Comparison of ENCODE assay signal across 29 mouse cellular contexts in the genomic region with DNA sequence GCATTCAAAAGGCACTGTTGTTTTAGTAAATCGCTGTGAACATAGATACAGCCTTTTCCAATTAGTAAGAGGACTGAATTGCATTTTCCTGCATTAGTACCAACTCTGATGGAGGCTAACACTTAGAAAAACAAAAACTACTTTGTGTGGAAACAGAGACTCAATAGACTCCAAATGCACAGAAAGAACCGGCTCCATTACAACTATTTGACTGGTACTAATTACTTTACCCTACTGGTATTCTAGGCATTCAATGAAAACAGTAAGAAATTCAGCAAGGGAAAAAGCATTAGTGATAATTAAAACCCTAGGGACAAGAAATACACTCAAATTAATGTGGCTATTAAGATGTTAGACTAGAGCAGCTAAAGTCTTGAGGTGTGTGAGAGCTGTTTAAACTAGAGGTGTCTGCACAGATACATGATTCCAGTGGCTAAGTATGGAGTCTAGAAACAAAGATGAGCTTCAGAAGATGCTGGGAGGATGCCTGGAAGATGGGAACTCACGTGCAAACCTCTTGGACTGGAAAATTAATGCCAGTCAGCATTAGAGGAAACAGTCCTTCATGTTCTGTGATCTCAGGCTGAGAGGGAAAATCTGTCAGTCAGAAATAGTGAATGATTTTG. TPM values are rescaled to one million over a fixed set of nuclear protein-coding genes. Genes with fewer than 3 reads are reported as not detected.
DNase-seq lines count a peak whose midpoint lies in the region; ATAC-seq and TF ChIP-seq lines count a peak whose summit lies in the region.
"Had no signal": no experiment of that assay in that cellular context is flagged by ENCODE, and none has a peak within 500 bp of the region (broad histone marks: within the 10 kb centered on the region; RNA-seq: fewer than 3 reads in every experiment).

No protein-coding gene starts in this region.

- H3K4me3 ChIP-seq in hindbrain, embryonic 16.5 days (ENCODE audit: low read length): no peak overlapping the region
- H3K4me3 ChIP-seq in hindbrain, embryonic 10.5 days: no peak overlapping the region
- H3K4me3 ChIP-seq in forebrain, embryonic 15.5 days: no peak overlapping the region
- H3K4me3 ChIP-seq in limb, embryonic 10.5 days: no peak overlapping the region
- H3K4me3 ChIP-seq in layer of hippocampus, adult 2 months: no peak overlapping the region
- H3K4me3 ChIP-seq: embryonic facial prominence, embryonic 13.5 days; erythroblast, embryonic 14.5 days; gastrocnemius, adult 2 months; heart, embryonic 13.5 days; hindbrain, embryonic 15.5 days; intestine, embryonic 15.5 days; liver, embryonic 15.5 days; lung, embryonic 15.5 days; midbrain, embryonic 10.5 days; midbrain, embryonic 15.5 days; stomach, embryonic 15.5 days had no signal

- no peaks in the 10 kb centered on the region for H3K4me1 ChIP-seq in hindbrain, embryonic 16.5 days (ENCODE audit: control insufficient read depth, insufficient read depth, low read depth, low read length)
- H3K4me1 ChIP-seq in hindbrain, embryonic 10.5 days (replicated peaks): no peaks in the 10 kb centered on the region
- H3K4me1 ChIP-seq in forebrain, embryonic 15.5 days: no peaks in the 10 kb centered on the region
- H3K4me1 ChIP-seq in limb, embryonic 10.5 days: peaks cover 7% of the 10 kb centered on the region
- H3K4me1 ChIP-seq: embryonic facial prominence, embryonic 13.5 days; heart, embryonic 13.5 days; hindbrain, embryonic 15.5 days; intestine, embryonic 15.5 days; liver, embryonic 15.5 days; lung, embryonic 15.5 days; midbrain, embryonic 10.5 days; midbrain, embryonic 15.5 days; stomach, embryonic 15.5 days had no signal

- no peaks in the 10 kb centered on the region for H3K27me3 ChIP-seq in hindbrain, embryonic 16.5 days (replicated peaks; ENCODE audit: control insufficient read depth, insufficient read depth, low read length)
- no peaks in the 10 kb centered on the region for H3K27me3 ChIP-seq in hindbrain, embryonic 10.5 days (ENCODE audit: insufficient read depth, poor library complexity, severe bottlenecking)
- H3K27me3 ChIP-seq in forebrain, embryonic 15.5 days: no peaks in the 10 kb centered on the region
- H3K27me3 ChIP-seq in limb, embryonic 10.5 days (ENCODE audit: low read depth, poor library complexity, severe bottlenecking): no peaks in the 10 kb centered on the region
- H3K27me3 ChIP-seq: embryonic facial prominence, embryonic 13.5 days; heart, embryonic 13.5 days; hindbrain, embryonic 15.5 days; intestine, embryonic 15.5 days; liver, embryonic 15.5 days; lung, embryonic 15.5 days; midbrain, embryonic 15.5 days; stomach, embryonic 15.5 days had no signal

- H3K36me3 ChIP-seq in hindbrain, embryonic 16.5 days (ENCODE audit: control insufficient read depth, insufficient read depth, low read length): no peaks in the 10 kb centered on the region
- no peaks in the 10 kb centered on the region for H3K36me3 ChIP-seq in hindbrain, embryonic 10.5 days
- no peaks in the 10 kb centered on the region for H3K36me3 ChIP-seq in forebrain, embryonic 15.5 days
- H3K36me3 ChIP-seq in limb, embryonic 10.5 days: no peaks in the 10 kb centered on the region
- H3K36me3 ChIP-seq: embryonic facial prominence, embryonic 13.5 days; heart, embryonic 13.5 days; hindbrain, embryonic 15.5 days; intestine, embryonic 15.5 days; liver, embryonic 15.5 days; lung, embryonic 15.5 days; midbrain, embryonic 10.5 days; midbrain, embryonic 15.5 days; stomach, embryonic 15.5 days had no signal

- no peak for DNase-seq in hindbrain, embryonic 10.5 days (ENCODE audit: low spot score)
- no peak for DNase-seq in limb, embryonic 10.5 days (ENCODE audit: low spot score)
- DNase-seq in retina, postnatal 1 day: no peak
- DNase-seq in layer of hippocampus, adult 2 months (ENCODE audit: low spot score in 2 of 2): no peak
- DNase-seq: adrenal gland, adult 2 months; B cell, adult 2 months; cerebellum, adult 9-10 months; cerebellum, postnatal 36 days; gastrocnemius, adult 2 months; heart, postnatal 10 days; kidney, adult 8-10 months; kidney, postnatal 4 days; layer of hippocampus, postnatal 36 days; left cerebral cortex, postnatal 4 days had no signal

- no peak overlapping the region for H3K27ac ChIP-seq in hindbrain, embryonic 16.5 days (ENCODE audit: low read depth, low read length)
- no peak overlapping the region for H3K27ac ChIP-seq in hindbrain, embryonic 10.5 days
- no peak overlapping the region for H3K27ac ChIP-seq in forebrain, embryonic 15.5 days (replicated peaks)
- peak overlapping the region; percentile 46; the same call in 1 of the 2 replicates for H3K27ac ChIP-seq in limb, embryonic 10.5 days
- no peak overlapping the region for H3K27ac ChIP-seq in layer of hippocampus, adult 2 months
- H3K27ac ChIP-seq: embryonic facial prominence, embryonic 13.5 days; gastrocnemius, adult 2 months; heart, embryonic 13.5 days; hindbrain, embryonic 15.5 days; intestine, embryonic 15.5 days; kidney, postnatal 0 days; liver, embryonic 15.5 days; lung, embryonic 15.5 days; midbrain, embryonic 10.5 days; midbrain, embryonic 15.5 days; stomach, embryonic 15.5 days had no signal

- no peak overlapping the region for H3K9ac ChIP-seq in hindbrain, embryonic 16.5 days (ENCODE audit: low read depth, low read length)
- no peak overlapping the region for H3K9ac ChIP-seq in forebrain, embryonic 15.5 days (replicated peaks)
- H3K9ac ChIP-seq: embryonic facial prominence, embryonic 13.5 days; heart, embryonic 13.5 days; hindbrain, embryonic 15.5 days; intestine, embryonic 15.5 days; liver, embryonic 15.5 days; lung, embryonic 15.5 days; midbrain, embryonic 15.5 days; stomach, embryonic 15.5 days had no signal

- peak; percentile 60 for ATAC-seq in hindbrain, embryonic 16.5 days
- ATAC-seq in forebrain, embryonic 15.5 days (replicated peaks): peak; percentile 61; the same call in 1 of the 2 replicates
- ATAC-seq: activated CD4-positive, CD25-positive, alpha-beta regulatory T cell, adult 4 months; intestine, embryonic 15.5 days; midbrain, embryonic 15.5 days had no signal

- WGBS in hindbrain, embryonic 16.5 days: 55% methylated on average over 3 of the region's 3 CpGs
- 63% methylated on average over 3 of the region's 3 CpGs for WGBS in hindbrain, embryonic 10.5 days
- WGBS in forebrain, embryonic 15.5 days: 13% methylated on average over 3 of the region's 3 CpGs
- WGBS in limb, embryonic 10.5 days: 66% methylated on average over 3 of the region's 3 CpGs

- H3K9me3 ChIP-seq in hindbrain, embryonic 16.5 days (ENCODE audit: control insufficient read depth, low read length): no peaks in the 10 kb centered on the region
- H3K9me3 ChIP-seq in hindbrain, embryonic 10.5 days: no peaks in the 10 kb centered on the region
- H3K9me3 ChIP-seq in forebrain, embryonic 15.5 days: no peaks in the 10 kb centered on the region
- no peaks in the 10 kb centered on the region for H3K9me3 ChIP-seq in limb, embryonic 10.5 days (replicated peaks)
- H3K9me3 ChIP-seq: embryonic facial prominence, embryonic 13.5 days; heart, embryonic 13.5 days; hindbrain, embryonic 15.5 days; intestine, embryonic 15.5 days; liver, embryonic 15.5 days; lung, embryonic 15.5 days; midbrain, embryonic 10.5 days; midbrain, embryonic 15.5 days; stomach, embryonic 15.5 days had no signal

- H3K4me2 ChIP-seq in hindbrain, embryonic 16.5 days (ENCODE audit: low read length): no peak overlapping the region
- no peak overlapping the region for H3K4me2 ChIP-seq in forebrain, embryonic 15.5 days (replicated peaks)
- H3K4me2 ChIP-seq: embryonic facial prominence, embryonic 13.5 days; heart, embryonic 13.5 days; hindbrain, embryonic 15.5 days; intestine, embryonic 15.5 days; liver, embryonic 15.5 days; lung, embryonic 15.5 days; midbrain, embryonic 15.5 days; stomach, embryonic 15.5 days had no signal

- no peak for TF ChIP-seq CTCF in layer of hippocampus, adult 2 months (conservative IDR thresholded peaks at IDR 0.05)

RNA-seq across cellular contexts. Expression of gene Adgb, which starts 27.2 kb away (rescaled TPM):
- polyA plus RNA-seq in hindbrain, embryonic 16.5 days (2015; fragmentation: Nextera tagmentation; extraction: Ambion mirVana): 0.30 and 0.31 TPM in 2 replicates
- 0.17 and 0.21 TPM in 2 replicates for polyA plus RNA-seq in hindbrain, embryonic 10.5 days (2016; fragmentation: Nextera tagmentation; extraction: Ambion mirVana)
- 0.10 and 0.22 TPM in 2 replicates for polyA plus RNA-seq in forebrain, embryonic 15.5 days (2015; fragmentation: Nextera tagmentation; extraction: Ambion mirVana)
- 0.05 and 0.08 TPM in 2 replicates for polyA plus RNA-seq in limb, embryonic 10.5 days (2016; fragmentation: Nextera tagmentation; extraction: Ambion mirVana)
- 1 to 10 TPM in 1 of 2 experiments, under 1 TPM in 1; 0.66 to 1.1 TPM for total RNA-seq in layer of hippocampus, adult 2 months (2021)
- total RNA-seq: gastrocnemius, adult 2 months; heart, postnatal 10 days; hematopoietic stem cell, adult 5-6 weeks had no signal
- polyA plus RNA-seq: erythroblast, embryonic 14.5 days had no signal
